Mouse (Mus musculus): Measurements from ENCODE around the gene Usp11.
"Not testable (repeated sequence)": the region's sequence is repeated elsewhere in the genome, so short reads cannot be mapped to it uniquely, and the experiment has no call there.

The Usp11 gene

DNA sequence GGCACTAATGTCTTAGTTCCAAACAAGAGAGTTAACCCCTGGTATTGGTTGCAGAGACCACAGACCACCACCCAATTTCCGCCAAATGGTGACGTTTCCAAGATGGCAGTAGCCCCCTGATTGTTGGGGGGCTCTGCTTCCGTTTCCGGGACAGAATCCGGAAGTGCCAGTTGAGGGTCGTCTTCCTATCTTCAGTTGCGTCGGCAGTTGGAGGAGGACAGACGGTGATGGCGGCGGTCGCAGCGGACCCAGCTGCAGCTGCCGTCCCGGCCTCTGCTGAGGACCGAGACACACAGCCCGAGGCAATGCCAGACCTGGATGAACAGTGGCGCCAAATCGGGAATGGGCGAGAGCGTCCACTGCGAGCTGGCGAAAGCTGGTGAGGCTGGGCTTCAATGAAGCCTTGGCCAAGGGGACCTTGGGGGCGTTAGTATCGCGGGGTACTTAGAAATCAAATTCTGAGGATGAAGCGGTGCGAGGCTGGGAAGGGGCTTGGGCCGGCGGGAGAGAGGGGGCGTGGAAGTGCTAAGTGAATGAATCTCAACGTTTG is at the start of gene Usp11:
TSS of gene Usp11 (plus strand) at position 166 of the 550 bp plus-strand sequence.
- DNase-seq (ENCODE audit: low read depth, low spot score): peak; percentile 34

GRCm38 (mm10) chrX:20657593-20657992 is 46.1 kb upstream of the Usp11 start:
- no peak for DNase-seq (ENCODE audit: low read depth, low spot score)

GRCm38 (mm10) chrX:20658026-20658652 is 45.6 kb upstream of the Usp11 start, which contains the start of gene Uba1:
Gene Uba1 (plus strand): TSS chrX:20658326.
- DNase-seq (ENCODE audit: low read depth, low spot score): peak; percentile 60

- DNase-seq (ENCODE audit: low read depth, low spot score): no peak
These were observed 44.8 kb upstream of the Usp11 start for GRCm38 (mm10) chrX:20658891-20659406.

GRCm38 (mm10) chrX:20662317-20662715 is 41.4 kb upstream of the Usp11 start:
- DNase-seq (ENCODE audit: low read depth, low spot score): no peak

- DNase-seq (ENCODE audit: low read depth, low spot score): peak; percentile 79
These were observed 40.8 kb upstream of the Usp11 start for GRCm38 (mm10) chrX:20662716-20663443.

DNA sequence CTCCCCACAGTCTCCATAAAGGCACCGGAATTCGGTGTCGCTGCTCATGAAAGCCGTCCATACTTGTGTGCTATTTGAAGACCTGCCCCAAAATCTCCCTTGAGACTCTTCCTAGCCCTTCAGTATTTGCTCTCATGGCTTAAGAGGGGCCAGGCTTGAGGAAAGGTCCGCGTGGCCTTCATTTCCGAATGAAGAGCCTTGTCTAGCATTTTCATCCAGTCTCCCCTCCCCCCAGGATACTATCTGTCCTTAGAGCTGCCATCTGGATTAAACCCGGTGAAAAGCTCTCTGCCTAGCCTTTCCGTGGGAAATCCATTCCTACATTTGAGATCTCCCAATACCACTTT is 40.3 kb upstream of the Usp11 start:
- DNase-seq (ENCODE audit: low read depth, low spot score): peak; percentile 8

GRCm38 (mm10) chrX:20687519-20688067 is 16.1 kb upstream of the Usp11 start, which contains the start of gene Cdk16:
Gene Cdk16 (plus strand): TSS chrX:20687954.
- peak; percentile 72 for DNase-seq (ENCODE audit: low read depth, low spot score)

DNA sequence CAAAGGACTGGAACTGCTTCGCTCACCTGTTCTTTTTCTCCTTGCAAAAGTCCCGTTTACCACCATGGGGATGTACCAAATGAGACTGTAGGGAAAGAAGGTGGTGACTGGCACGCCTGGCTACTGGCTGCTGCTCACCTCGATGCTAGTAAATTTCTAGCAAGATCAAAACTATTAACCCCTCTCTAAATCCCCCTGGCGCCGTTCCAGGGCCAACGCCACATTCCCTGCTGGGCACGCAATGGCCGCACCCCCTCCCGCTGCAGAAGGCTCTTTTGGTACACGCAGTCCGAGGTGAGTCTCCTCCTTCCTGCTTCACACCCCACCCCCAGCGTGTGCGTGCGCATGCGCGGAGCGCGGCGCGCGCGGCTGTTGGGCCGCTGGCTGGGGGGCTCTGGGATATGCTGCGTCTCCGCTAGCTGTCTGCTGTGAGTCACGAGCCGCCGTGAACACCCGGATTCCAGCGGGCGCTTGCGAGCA is 15.6 kb upstream of the Usp11 start:
- peak; percentile 79 for DNase-seq (ENCODE audit: low read depth, low spot score)

GRCm38 (mm10) chrX:20688615-20689014 is 15.1 kb upstream of the Usp11 start:
- DNase-seq (ENCODE audit: low read depth, low spot score): peak; percentile 54

DNA sequence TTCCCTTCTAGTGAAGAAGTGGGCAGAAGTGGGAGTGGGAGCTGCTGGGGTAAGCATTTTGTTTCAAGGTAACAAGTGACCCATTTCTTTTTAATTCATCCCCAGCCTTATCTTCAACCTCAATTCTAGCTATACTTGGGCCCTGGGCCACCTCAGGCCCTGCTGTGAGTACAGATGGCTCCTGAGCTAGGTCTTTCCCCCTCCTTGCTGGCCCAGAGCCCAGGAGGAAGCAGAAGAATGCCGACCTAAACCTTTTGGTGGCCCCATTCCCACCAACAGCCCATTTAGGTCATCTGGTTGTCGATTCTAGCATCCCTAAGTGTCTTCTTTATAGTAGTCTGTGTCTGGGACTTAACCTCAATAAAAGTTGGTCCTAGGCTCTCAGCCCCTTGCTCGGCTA is 12.1 kb upstream of the Usp11 start:
- no peak for DNase-seq (ENCODE audit: low read depth, low spot score)

- DNase-seq (ENCODE audit: low read depth, low spot score): no peak
These were observed 11.1 kb upstream of the Usp11 start for GRCm38 (mm10) chrX:20692616-20693015.

- DNase-seq (ENCODE audit: low read depth, low spot score): no peak
These were observed 7.9 kb upstream of the Usp11 start for GRCm38 (mm10) chrX:20695842-20696241.

- DNase-seq (ENCODE audit: low read depth, low spot score): peak; percentile 25
These were observed 783 bp downstream of the Usp11 start for GRCm38 (mm10) chrX:20704295-20705082.

GRCm38 (mm10) chrX:20705083-20705402 is 1.3 kb downstream of the Usp11 start:
- no peak for DNase-seq (ENCODE audit: low read depth, low spot score)

DNA sequence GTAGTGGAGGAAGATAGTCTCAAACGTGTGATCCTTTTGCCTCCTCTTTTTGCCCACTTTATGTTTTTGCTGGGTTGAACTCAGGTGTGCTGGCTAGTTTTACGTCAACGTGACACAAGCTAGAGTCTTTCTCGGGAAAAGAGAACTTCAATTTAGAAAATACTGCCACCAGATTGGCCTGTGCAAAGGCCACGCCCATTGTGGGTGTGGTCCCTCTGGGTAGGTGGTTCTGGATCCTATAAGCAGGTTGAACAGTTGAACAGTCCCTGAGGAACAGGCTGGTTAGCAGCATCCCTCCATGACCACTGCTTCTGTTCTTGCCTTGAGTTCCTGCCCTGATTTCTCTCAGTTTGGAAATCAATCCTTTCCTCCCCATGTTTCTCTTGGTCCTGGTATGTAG is 25.0 kb downstream of the Usp11 start:
- no peak for DNase-seq (ENCODE audit: low read depth, low spot score)

DNA sequence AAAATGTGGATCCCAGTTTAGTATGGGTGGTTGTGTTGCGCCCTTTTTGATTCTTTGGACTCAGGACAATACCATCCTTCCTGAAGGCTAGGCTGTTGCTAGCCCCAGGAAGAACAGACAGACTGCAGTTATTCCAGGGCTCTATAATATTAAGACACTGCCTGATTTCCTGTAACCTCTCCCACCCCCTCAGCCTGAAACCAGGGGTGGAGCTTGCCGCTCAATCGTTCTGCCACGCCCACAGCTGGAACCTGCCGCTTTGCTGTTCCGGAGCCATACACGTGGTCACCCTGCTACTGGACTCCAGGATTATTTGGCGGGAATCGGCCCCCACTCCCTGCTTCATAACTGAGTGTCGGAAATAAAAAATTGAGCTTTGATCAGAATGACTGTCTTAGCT is 26.3 kb downstream of the Usp11 start:
- DNase-seq (ENCODE audit: low read depth, low spot score): not testable (repeated sequence)

- DNase-seq (ENCODE audit: low read depth, low spot score): no peak
These were observed 32.8 kb downstream of the Usp11 start for GRCm38 (mm10) chrX:20736479-20736878.

DNA sequence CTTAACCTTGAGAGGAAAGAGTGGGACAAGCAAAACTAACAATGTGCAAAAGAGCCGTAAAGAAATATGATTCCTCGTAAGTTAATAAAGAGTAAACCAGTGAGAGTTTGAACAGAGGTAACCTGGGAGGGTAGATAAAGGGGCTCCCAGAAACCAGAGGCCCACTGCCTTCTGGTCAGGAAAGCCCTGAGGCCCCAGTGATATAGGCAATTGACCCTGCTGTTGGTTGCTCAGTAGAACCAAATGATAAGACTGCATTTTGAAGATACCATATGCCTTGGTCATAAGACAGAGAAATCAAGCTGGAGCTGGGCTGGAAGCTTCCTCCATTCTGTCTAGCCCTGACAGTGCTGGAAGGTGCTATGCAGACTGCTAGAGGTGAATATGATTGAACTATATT is 45.1 kb downstream of the Usp11 start:
- DNase-seq (ENCODE audit: low read depth, low spot score): no peak

GRCm38 (mm10) chrX:20761201-20761600 is 57.5 kb downstream of the Usp11 start:
- DNase-seq (ENCODE audit: low read depth, low spot score): no peak

All from retina, postnatal 7 days (tissue).